ENCODE assay signal across 11 mouse cellular contexts in genomic region chr11:42927156-42927555, GRCm38 (mm10).
DNase-seq lines count a peak whose midpoint lies in the region; ATAC-seq and TF ChIP-seq lines count a peak whose summit lies in the region.
"Had no signal": no experiment of that assay in that cellular context is flagged by ENCODE, and none has a peak within 500 bp of the region (broad histone marks: within the 10 kb centered on the region; RNA-seq: fewer than 3 reads in every experiment).

No protein-coding gene starts in this region.

- no peaks in the 10 kb centered on the region for H3K36me3 ChIP-seq in lung, postnatal 0 days (ENCODE audit: insufficient read depth, low read length)
- no peaks in the 10 kb centered on the region for H3K36me3 ChIP-seq in midbrain, embryonic 13.5 days
- H3K36me3 ChIP-seq: lung, embryonic 15.5 days had no signal

- no peak for TF ChIP-seq POLR2A in brain, embryonic 14.5 days (IDR thresholded peaks at IDR 0.05; ENCODE audit: borderline replicate concordance, extremely low read depth, insufficient read depth, insufficient read length, poor library complexity, severe bottlenecking)
- TF ChIP-seq POLR2A in cerebellum, adult 2 months (IDR thresholded peaks at IDR 0.05; ENCODE audit: borderline replicate concordance, insufficient read depth, low read length) = no peak

- no peak for TF ChIP-seq CTCF in brain, embryonic 14.5 days (IDR thresholded peaks at IDR 0.05; ENCODE audit: borderline replicate concordance, extremely low read depth, insufficient read depth, insufficient read length)
- no peak for TF ChIP-seq CTCF in cerebellum, adult 2 months (IDR thresholded peaks at IDR 0.05; ENCODE audit: borderline replicate concordance, insufficient read depth, low read depth, low read length)
- TF ChIP-seq CTCF in lung, postnatal 0 days (IDR thresholded peaks at IDR 0.05) = no peak

- no peak overlapping the region for H3K9ac ChIP-seq in lung, postnatal 0 days (replicated peaks; ENCODE audit: low read depth)
- no peak overlapping the region for H3K9ac ChIP-seq in midbrain, embryonic 13.5 days (replicated peaks)
- H3K9ac ChIP-seq: lung, embryonic 15.5 days had no signal

- H3K27ac ChIP-seq in cerebellum, adult 2 months (ENCODE audit: insufficient read depth, low read length) = no peak overlapping the region; the same call in 1 of the 2 replicates
- H3K27ac ChIP-seq in lung, postnatal 0 days (ENCODE audit: low read length) = no peak overlapping the region
- no peak overlapping the region for H3K27ac ChIP-seq in midbrain, embryonic 13.5 days
- H3K27ac ChIP-seq: kidney, postnatal 0 days; lung, embryonic 15.5 days had no signal

- peak; percentile 72 for DNase-seq in brain, embryonic 14.5 days (ENCODE audit: low read depth)
- DNase-seq in cerebellum, adult 2 months = peak; percentile 92 to 97
- DNase-seq in layer of hippocampus, adult 11-12 months (ENCODE audit: low spot score) = peak; percentile 79
- DNase-seq in left cerebral cortex, postnatal 14 days (ENCODE audit: low spot score in 2 of 2) = peak; percentile 52 to 71
- DNase-seq in lung, postnatal 0 days (ENCODE audit: low spot score) = no peak
- no peak for DNase-seq in urinary bladder, adult 18-20 months (ENCODE audit: low spot score in 2 of 2)
- DNase-seq: gastrocnemius, postnatal 10 days; retina, postnatal 1 day had no signal

- TF ChIP-seq EP300 in lung, postnatal 0 days (IDR thresholded peaks at IDR 0.05) = no peak

- peaks cover 5% of the 10 kb centered on the region; the same call in 1 of the 2 replicates for H3K4me1 ChIP-seq in cerebellum, adult 2 months (ENCODE audit: control insufficient read depth, insufficient read depth, low read length)
- H3K4me1 ChIP-seq in lung, postnatal 0 days (ENCODE audit: insufficient read depth, low read depth, low read length) = no peaks in the 10 kb centered on the region
- no peaks in the 10 kb centered on the region for H3K4me1 ChIP-seq in midbrain, embryonic 13.5 days (replicated peaks)
- H3K4me1 ChIP-seq: lung, embryonic 15.5 days had no signal

- no peak for ATAC-seq in lung, postnatal 0 days
- ATAC-seq in midbrain, embryonic 13.5 days = no peak

- no peaks in the 10 kb centered on the region for H3K9me3 ChIP-seq in lung, postnatal 0 days (ENCODE audit: low read length)
- H3K9me3 ChIP-seq in midbrain, embryonic 13.5 days = no peaks in the 10 kb centered on the region
- H3K9me3 ChIP-seq: lung, embryonic 15.5 days had no signal

- WGBS in cerebellum, adult 2 months = 8% methylated on average over 5 of the region's 5 CpGs
- 78% methylated on average over 5 of the region's 5 CpGs for WGBS in lung, postnatal 0 days
- WGBS in midbrain, embryonic 13.5 days = 90% methylated on average over 5 of the region's 5 CpGs

- H3K27me3 ChIP-seq in cerebellum, adult 2 months (ENCODE audit: control insufficient read depth, insufficient read depth, low read length) = no peaks in the 10 kb centered on the region
- H3K27me3 ChIP-seq in lung, postnatal 0 days (replicated peaks; ENCODE audit: insufficient read depth, low read length) = no peaks in the 10 kb centered on the region
- no peaks in the 10 kb centered on the region for H3K27me3 ChIP-seq in midbrain, embryonic 13.5 days
- H3K27me3 ChIP-seq: lung, embryonic 15.5 days had no signal

- intact Hi-C loops in left cerebral cortex, postnatal 14 days (cut with DNase I) = no loop called here

- H3K4me2 ChIP-seq in lung, postnatal 0 days (replicated peaks; ENCODE audit: low read depth, low read length) = no peak overlapping the region
- no peak overlapping the region for H3K4me2 ChIP-seq in midbrain, embryonic 13.5 days (replicated peaks)
- H3K4me2 ChIP-seq: lung, embryonic 15.5 days had no signal

- H3K4me3 ChIP-seq in cerebellum, adult 2 months (replicated peaks; ENCODE audit: insufficient read depth, low read depth, low read length) = no peak overlapping the region
- H3K4me3 ChIP-seq in lung, postnatal 0 days (ENCODE audit: low read depth, low read length) = no peak overlapping the region
- no peak overlapping the region for H3K4me3 ChIP-seq in midbrain, embryonic 13.5 days (replicated peaks)
- H3K4me3 ChIP-seq: lung, embryonic 15.5 days had no signal

Comparison
In these comparisons a context has a peak if more than half of its experiments do, and no peak if none do; other contexts are left out.
1. DNase-seq: peak in brain, embryonic 14.5 days (single experiment), cerebellum, adult 2 months (2 of 2), layer of hippocampus, adult 11-12 months (single experiment) and left cerebral cortex, postnatal 14 days (2 of 2); none in lung, postnatal 0 days (single experiment) and urinary bladder, adult 18-20 months (0 of 2).